Mouse (Mus musculus) intestine, embryonic 14.5 days (tissue): Measurements from ENCODE around the gene Copg2. TPM values are rescaled to one million over a fixed set of nuclear protein-coding genes. Genes with fewer than 3 reads are reported as not detected.

ENCODE experiments used
- ATAC-seq: fragments of 200-750 bp; cut with Nextera tagmentation; replicated peaks from 2 replicates; pipeline ENCODE4 v1.8.0; 2017; ENCODE audit warnings: low read depth, moderate number of reproducible peaks, moderate TSS enrichment, moderate library complexity; ENCODE audit not compliant: low FRiP score, low TSS enrichment
- DNase-seq: peaks from one replicate; pipeline ENCODE4 v3.0.0-alpha.2; 2018; ENCODE audit warnings: low spot score
- H3K27ac ChIP-seq: fragments of 300-500 bp; sonication (generic); 2 replicates; pipeline ENCODE4 v1.5.1; 2014; ENCODE audit warnings: low read depth, mild to moderate bottlenecking, control low read depth
- H3K27me3 ChIP-seq: fragments of 300-500 bp; sonication (generic); replicated peaks from 2 replicates; pipeline ENCODE4 v1.6.1; 2014; ENCODE audit warnings: low read length, control low read depth; ENCODE audit not compliant: control insufficient read depth, insufficient read depth
- H3K36me3 ChIP-seq: fragments of 300-500 bp; sonication (generic); 2 replicates; pipeline ENCODE4 v1.6.1; 2014; ENCODE audit warnings: low read length, control low read depth; ENCODE audit not compliant: control insufficient read depth, insufficient read depth
- H3K4me1 ChIP-seq: fragments of 300-500 bp; sonication (generic); replicated peaks from 2 replicates; pipeline ENCODE4 v1.6.1; 2014; ENCODE audit warnings: low read length, control low read depth, mixed read lengths; ENCODE audit not compliant: control insufficient read depth, insufficient read depth
- H3K4me2 ChIP-seq: fragments of 300-500 bp; sonication (generic); 2 replicates; pipeline ENCODE4 v1.6.1; 2014; ENCODE audit warnings: low read length
- H3K4me3 ChIP-seq: fragments of 300-500 bp; sonication (generic); 2 replicates; pipeline ENCODE4 v1.5.1; 2014; ENCODE audit warnings: low read depth, low read length, control low read depth, mixed read lengths
- H3K9ac ChIP-seq: fragments of 300-500 bp; sonication (generic); 2 replicates; pipeline ENCODE4 v1.6.1; 2014; ENCODE audit warnings: mild to moderate bottlenecking, low read length
- H3K9me3 ChIP-seq: fragments of 300-500 bp; sonication (generic); 2 replicates; pipeline ENCODE4 v1.6.1; 2016; ENCODE audit warnings: low read length, control low read depth; ENCODE audit not compliant: control insufficient read depth
- WGBS: fragments of 180-500 bp; shearing (Covaris S2); extraction: QIAGEN DNeasy Blood & Tissue Kit; methylation state at CpG from one replicate; pipeline ENCODE4 v1.1.7; 2014; 5-methylcytosine and 5-hydroxymethylcytosine counted together
- polyA plus RNA-seq: library from polyadenylated mRNA; unstranded; fragments of >200 nt; fragmentation: Nextera tagmentation; extraction: Ambion mirVana; gene quantifications from 2 replicates; pipeline ENCODE4 v1.2.1, GENCODE M21; 2014

Gene Copg2
- polyA plus RNA-seq, 1 experiment from 2014 or later = 22.9 TPM

GRCm38 (mm10) chr6:30904033-30904432 is 7.4 kb upstream of the Copg2 start:
- H3K27me3 ChIP-seq = no peaks in the 10 kb centered on the region
- WGBS = 43% methylated on average over 3 of the region's 3 CpGs
- H3K4me2 ChIP-seq = no peak overlapping the region
- H3K36me3 ChIP-seq = no peaks in the 10 kb centered on the region
- H3K4me1 ChIP-seq = no peaks in the 10 kb centered on the region
- no peak for ATAC-seq
- DNase-seq = no peak
- H3K27ac ChIP-seq = no peak overlapping the region
- H3K9ac ChIP-seq = no peak overlapping the region
- no peaks in the 10 kb centered on the region for H3K9me3 ChIP-seq
- no peak overlapping the region for H3K4me3 ChIP-seq

- 72% methylated on average over 6 of the region's 6 CpGs for WGBS
- Histone ChIP-seq H3K27ac (no peak overlapping the region), H3K9me3 (no peaks in the 10 kb centered on the region), H3K4me2 (peak overlapping the region; percentile 55), H3K4me3 (no peak overlapping the region), H3K9ac (no peak overlapping the region), H3K4me1 (peaks cover 11% of the 10 kb centered on the region), H3K27me3 (no peaks in the 10 kb centered on the region), H3K36me3 (no peaks in the 10 kb centered on the region)
- ATAC-seq (no peak), DNase-seq (no peak)
Measured at GRCm38 (mm10) chr6:30897520-30897919, 926 bp upstream of the Copg2 start.

GRCm38 (mm10) chr6:30896986-30897327 is 363 bp upstream of the Copg2 start:
- H3K9me3 ChIP-seq = no peaks in the 10 kb centered on the region
- peaks cover 11% of the 10 kb centered on the region for H3K4me1 ChIP-seq
- ATAC-seq = no peak
- H3K9ac ChIP-seq = peak overlapping the region; percentile 45
- H3K4me3 ChIP-seq = peak overlapping the region; percentile 67
- peak overlapping the region; percentile 55 for H3K4me2 ChIP-seq
- peak overlapping the region; percentile 93 for H3K27ac ChIP-seq
- DNase-seq = no peak
- 22% methylated on average over 8 of the region's 8 CpGs for WGBS
- H3K27me3 ChIP-seq = no peaks in the 10 kb centered on the region
- H3K36me3 ChIP-seq = no peaks in the 10 kb centered on the region

GRCm38 (mm10) chr6:30895819-30896194 is 787 bp downstream of the Copg2 start:
- H3K4me3 ChIP-seq = peak overlapping the region; percentile 67
- peak overlapping the region; percentile 72 for H3K4me2 ChIP-seq
- H3K9me3 ChIP-seq = no peaks in the 10 kb centered on the region
- peaks cover 2% of the 10 kb centered on the region; the same call in 1 of the 2 replicates for H3K36me3 ChIP-seq
- H3K4me1 ChIP-seq = peaks cover 11% of the 10 kb centered on the region
- DNase-seq (peak; percentile 53), ATAC-seq (no peak)
- peak overlapping the region; percentile 68 for H3K9ac ChIP-seq
- H3K27ac ChIP-seq = peak overlapping the region; percentile 93
- WGBS = 25% methylated on average over 3 of the region's 3 CpGs
- no peaks in the 10 kb centered on the region for H3K27me3 ChIP-seq

- peaks cover 11% of the 10 kb centered on the region for H3K4me1 ChIP-seq
- DNase-seq = no peak
Measured at GRCm38 (mm10) chr6:30893081-30893480, 3.5 kb downstream of the Copg2 start.

GRCm38 (mm10) chr6:30891761-30892160 is 4.8 kb downstream of the Copg2 start:
- Histone ChIP-seq H3K9me3 (no peaks in the 10 kb centered on the region), H3K27me3 (no peaks in the 10 kb centered on the region), H3K9ac (no peak overlapping the region), H3K4me2 (no peak overlapping the region), H3K4me1 (peaks cover 7% of the 10 kb centered on the region; the same call in 1 of the 2 replicates), H3K36me3 (peaks cover 17% of the 10 kb centered on the region), H3K4me3 (no peak overlapping the region), H3K27ac (no peak overlapping the region)
- DNase-seq (no peak), ATAC-seq (no peak)

More at GRCm38 (mm10) chr6:30893081-30893480, 3.5 kb downstream of the Copg2 start:
- Histone ChIP-seq H3K4me2 (no peak overlapping the region), H3K36me3 (peaks cover 15% of the 10 kb centered on the region; the same call in 1 of the 2 replicates), H3K9ac (no peak overlapping the region), H3K4me3 (no peak overlapping the region), H3K27ac (no peak overlapping the region), H3K9me3 (no peaks in the 10 kb centered on the region), H3K27me3 (no peaks in the 10 kb centered on the region)
- ATAC-seq = no peak
- WGBS = 74% methylated on average over 4 of the region's 4 CpGs

- Histone ChIP-seq H3K27ac (no peak overlapping the region), H3K9me3 (no peaks in the 10 kb centered on the region), H3K4me3 (no peak overlapping the region), H3K36me3 (peaks cover 30% of the 10 kb centered on the region), H3K4me1 (no peaks in the 10 kb centered on the region), H3K27me3 (no peaks in the 10 kb centered on the region), H3K9ac (no peak overlapping the region), H3K4me2 (no peak overlapping the region)
- DNase-seq (no peak), ATAC-seq (no peak)
- 92% methylated on average over 3 of the region's 3 CpGs for WGBS
Measured at GRCm38 (mm10) chr6:30884856-30885255, 11.7 kb downstream of the Copg2 start.

GRCm38 (mm10) chr6:30883491-30883890 is 13.1 kb downstream of the Copg2 start:
- WGBS = 88% methylated on average over 4 of the region's 4 CpGs
- peaks cover 27% of the 10 kb centered on the region for H3K36me3 ChIP-seq
- no peaks in the 10 kb centered on the region for H3K4me1 ChIP-seq
- H3K4me3 ChIP-seq = no peak overlapping the region
- ATAC-seq (no peak), DNase-seq (no peak)
- H3K4me2 ChIP-seq = no peak overlapping the region
- H3K27ac ChIP-seq = no peak overlapping the region
- no peaks in the 10 kb centered on the region for H3K9me3 ChIP-seq
- no peak overlapping the region for H3K9ac ChIP-seq
- no peaks in the 10 kb centered on the region for H3K27me3 ChIP-seq

GRCm38 (mm10) chr6:30876661-30877060 is 19.9 kb downstream of the Copg2 start:
- no peak overlapping the region for H3K4me2 ChIP-seq
- no peak for DNase-seq
- H3K36me3 ChIP-seq = peaks cover 13% of the 10 kb centered on the region
- no peak overlapping the region for H3K27ac ChIP-seq
- H3K9me3 ChIP-seq = peaks cover 2% of the 10 kb centered on the region; the same call in 1 of the 2 replicates
- H3K27me3 ChIP-seq = no peaks in the 10 kb centered on the region
- no peaks in the 10 kb centered on the region for H3K4me1 ChIP-seq
- no peak overlapping the region for H3K4me3 ChIP-seq
- no peak overlapping the region for H3K9ac ChIP-seq
- ATAC-seq = no peak
